10 mouse cellular contexts compared by ENCODE assay signal in the genomic region with DNA sequence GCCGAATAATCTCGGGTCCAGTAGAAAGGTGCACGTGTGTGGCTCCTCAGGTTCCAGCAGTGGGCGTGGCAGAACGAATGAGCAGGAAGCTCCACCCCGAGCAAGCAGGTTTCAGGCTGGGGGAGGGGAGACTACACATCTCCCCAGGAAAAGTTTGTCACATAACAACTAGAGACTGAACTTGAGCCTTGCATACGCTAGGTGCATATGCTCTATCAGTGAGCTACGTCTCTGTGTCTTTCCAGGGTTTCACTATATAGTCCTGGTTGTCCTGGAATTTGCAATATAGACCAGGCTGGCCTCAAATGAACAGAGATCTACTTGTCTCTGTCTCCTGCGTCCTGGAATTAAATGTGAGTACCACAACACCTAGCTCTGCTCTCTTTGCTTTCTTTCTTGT. TPM values are rescaled to one million over a fixed set of nuclear protein-coding genes. Genes with fewer than 3 reads are reported as not detected.
DNase-seq lines count a peak whose midpoint lies in the region; ATAC-seq and TF ChIP-seq lines count a peak whose summit lies in the region.
"Not testable (repeated sequence)": the region's sequence is repeated elsewhere in the genome, so short reads cannot be mapped to it uniquely, and the experiment has no call there.
"Had no signal": no experiment of that assay in that cellular context is flagged by ENCODE, and none has a peak within 500 bp of the region (broad histone marks: within the 10 kb centered on the region; RNA-seq: fewer than 3 reads in every experiment).

No protein-coding gene starts in this region.

- in situ Hi-C loops in ES-E14 (cut with MboI; ENCODE audit: low sequenced_read_pairs in 2 of 2, unreplicated experiment in 2 of 2): not testable (repeated sequence)

- peak overlapping the region; percentile 54; the same call in 1 of the 2 replicates for H3K9ac ChIP-seq in ES-E14 (ENCODE audit: insufficient read depth, low read depth, low read length, poor library complexity, severe bottlenecking)
- H3K9ac ChIP-seq in embryonic facial prominence, embryonic 11.5 days (replicated peaks; ENCODE audit: low read length); hindbrain, embryonic 11.5 days (ENCODE audit: low read depth, low read length); kidney, embryonic 15.5 days; stomach, postnatal 0 days (ENCODE audit: low read length): not testable (repeated sequence)
- peak overlapping the region; percentile 55 for H3K9ac ChIP-seq in liver, embryonic 11.5 days (ENCODE audit: low read depth, low read length)

- H3K4me2 ChIP-seq in embryonic facial prominence, embryonic 11.5 days (ENCODE audit: low read depth, low read length); hindbrain, embryonic 11.5 days (replicated peaks; ENCODE audit: low read depth, low read length): not testable (repeated sequence)
- peak overlapping the region; percentile 50 for H3K4me2 ChIP-seq in kidney, embryonic 15.5 days
- H3K4me2 ChIP-seq in liver, embryonic 11.5 days: peak overlapping the region; percentile 65
- peak overlapping the region; percentile 6; the same call in 1 of the 2 replicates for H3K4me2 ChIP-seq in stomach, postnatal 0 days (replicated peaks; ENCODE audit: low read depth)

- not testable (repeated sequence) for DNase-seq in ES-E14 (ENCODE audit: low read depth, low spot score); liver, embryonic 11.5 days (ENCODE audit: low spot score)
- peak; percentile 44 for DNase-seq in embryonic facial prominence, embryonic 11.5 days (ENCODE audit: low spot score)
- peak; percentile 60 for DNase-seq in heart, adult 11 months
- DNase-seq in hindbrain, embryonic 11.5 days (ENCODE audit: low spot score): peak; percentile 34
- DNase-seq in stomach, postnatal 0 days (ENCODE audit: low spot score): peak; percentile 49

- ATAC-seq in embryonic facial prominence, embryonic 11.5 days (replicated peaks; ENCODE audit: insufficient number of reproducible peaks, low FRiP score, low TSS enrichment, low read depth): peak; percentile 41; the same call in 1 of the 2 replicates
- not testable (repeated sequence) for ATAC-seq in hindbrain, embryonic 11.5 days (ENCODE audit: low FRiP score); kidney, embryonic 15.5 days (replicated peaks; ENCODE audit: low FRiP score); stomach, postnatal 0 days (ENCODE audit: low FRiP score, low TSS enrichment)
- peak; percentile 47 for ATAC-seq in liver, embryonic 11.5 days (replicated peaks; ENCODE audit: low FRiP score)
- peak; percentile 26; the same call in 1 of the 2 replicates for ATAC-seq in megakaryocyte progenitor cell, adult 5-6 weeks (replicated peaks; ENCODE audit: poor library complexity)

- not testable (repeated sequence) for TF ChIP-seq CTCF in stomach, postnatal 0 days (IDR thresholded peaks at IDR 0.05; ENCODE audit: low read depth)

- TF ChIP-seq EP300 in stomach, postnatal 0 days (optimal IDR thresholded peaks at IDR 0.05): not testable (repeated sequence)

- H3K27ac ChIP-seq in ES-E14 (ENCODE audit: insufficient read depth, low read depth, low read length, poor library complexity, severe bottlenecking): peak overlapping the region; percentile 83; the same call in 1 of the 2 replicates
- H3K27ac ChIP-seq in embryonic facial prominence, embryonic 11.5 days (replicated peaks; ENCODE audit: low read depth, low read length); hindbrain, embryonic 11.5 days (ENCODE audit: low read depth, low read length): not testable (repeated sequence)
- peak overlapping the region; percentile 41 for H3K27ac ChIP-seq in kidney, embryonic 15.5 days
- H3K27ac ChIP-seq in liver, embryonic 11.5 days (ENCODE audit: low read depth, low read length): peak overlapping the region; percentile 77
- H3K27ac ChIP-seq in stomach, postnatal 0 days (replicated peaks): 0 out of 2 replicates have a peak overlapping the region, but pooled peaks have one; percentile 58

- not testable (repeated sequence) for H3K36me3 ChIP-seq in ES-E14 (ENCODE audit: control insufficient read depth, insufficient read depth, low read length, poor library complexity, severe bottlenecking); embryonic facial prominence, embryonic 11.5 days (replicated peaks; ENCODE audit: control insufficient read depth, insufficient read depth, low read depth, low read length); hindbrain, embryonic 11.5 days (ENCODE audit: control insufficient read depth, insufficient read depth, low read length); kidney, embryonic 15.5 days; liver, embryonic 11.5 days (ENCODE audit: control insufficient read depth, insufficient read depth, low read length); stomach, postnatal 0 days (ENCODE audit: control insufficient read depth, insufficient read depth, low read length)

- not testable (repeated sequence) for H3K4me1 ChIP-seq in ES-E14 (ENCODE audit: control insufficient read depth in 2 of 2, insufficient read depth in 2 of 2, low read length in 2 of 2, poor library complexity in 1 of 2); embryonic facial prominence, embryonic 11.5 days (ENCODE audit: control insufficient read depth, insufficient read depth, low read length); hindbrain, embryonic 11.5 days (replicated peaks; ENCODE audit: control insufficient read depth, insufficient read depth, low read length); stomach, postnatal 0 days (replicated peaks; ENCODE audit: control insufficient read depth, insufficient read depth)
- H3K4me1 ChIP-seq in kidney, embryonic 15.5 days: peaks cover 22% of the 10 kb centered on the region
- H3K4me1 ChIP-seq in liver, embryonic 11.5 days (replicated peaks; ENCODE audit: control insufficient read depth, insufficient read depth, low read length): peaks cover 13% of the 10 kb centered on the region

- not testable (repeated sequence) for H3K9me3 ChIP-seq in ES-E14 (ENCODE audit: control insufficient read depth, insufficient read depth, low read depth, low read length); embryonic facial prominence, embryonic 11.5 days (replicated peaks; ENCODE audit: control insufficient read depth, low read length); hindbrain, embryonic 11.5 days (ENCODE audit: control insufficient read depth, low read length); kidney, embryonic 15.5 days (replicated peaks); liver, embryonic 11.5 days (ENCODE audit: control insufficient read depth, low read length); stomach, postnatal 0 days (ENCODE audit: control insufficient read depth, low read length)

- not testable (repeated sequence) for H3K27me3 ChIP-seq in embryonic facial prominence, embryonic 11.5 days (ENCODE audit: control insufficient read depth, insufficient read depth, low read length); hindbrain, embryonic 11.5 days (ENCODE audit: control insufficient read depth, insufficient read depth, low read length); kidney, embryonic 15.5 days; liver, embryonic 11.5 days (replicated peaks; ENCODE audit: control insufficient read depth, insufficient read depth, low read length); stomach, postnatal 0 days (ENCODE audit: control insufficient read depth, insufficient read depth, low read length)

- WGBS in embryonic facial prominence, embryonic 11.5 days: 8% methylated on average over 5 of the region's 9 CpGs
- WGBS in hindbrain, embryonic 11.5 days: 20% methylated on average over 4 of the region's 9 CpGs
- WGBS in kidney, embryonic 15.5 days: 13% methylated on average over 5 of the region's 9 CpGs
- 13% methylated on average over 4 of the region's 9 CpGs for WGBS in liver, embryonic 11.5 days
- 21% methylated on average over 4 of the region's 9 CpGs for WGBS in stomach, postnatal 0 days

- peak overlapping the region; percentile 62 to 64 for H3K4me3 ChIP-seq in ES-E14 (ENCODE audit: insufficient read depth in 1 of 2, low read depth in 1 of 2, low read length in 2 of 2, poor library complexity in 1 of 2, severe bottlenecking in 1 of 2)
- H3K4me3 ChIP-seq in embryonic facial prominence, embryonic 11.5 days (ENCODE audit: low read depth, low read length); hindbrain, embryonic 11.5 days (ENCODE audit: low read depth, low read length); stomach, postnatal 0 days (ENCODE audit: low read depth, low read length): not testable (repeated sequence)
- peak overlapping the region; percentile 21; the same call in 1 of the 2 replicates for H3K4me3 ChIP-seq in kidney, embryonic 15.5 days (replicated peaks)
- H3K4me3 ChIP-seq in liver, embryonic 11.5 days (ENCODE audit: low read depth, low read length): peak overlapping the region; percentile 28

RNA-seq across cellular contexts. Expression of a gene that starts 6.1 kb away (rescaled TPM):
- total RNA-seq in ES-E14 (2012; rRNA removed): 6.3 and 10.1 TPM in 2 replicates
- 4.7 and 4.8 TPM in 2 replicates for polyA plus RNA-seq in embryonic facial prominence, embryonic 11.5 days (2014; fragmentation: Nextera tagmentation; extraction: Ambion mirVana)
- polyA plus RNA-seq in hindbrain, embryonic 11.5 days (2014; fragmentation: Nextera tagmentation; extraction: Ambion mirVana): 4.8 and 6.7 TPM in 2 replicates
- polyA plus RNA-seq in kidney, embryonic 15.5 days (2015; fragmentation: Nextera tagmentation; extraction: Ambion mirVana): 15.3 and 18.2 TPM in 2 replicates
- polyA plus RNA-seq in liver, embryonic 11.5 days (2014; fragmentation: Nextera tagmentation; extraction: Ambion mirVana): 9.5 and 10.4 TPM in 2 replicates
- 1.6 and 2.2 TPM in 2 replicates for total RNA-seq in megakaryocyte progenitor cell, adult 5-6 weeks (2015)
- 6.0 and 9.0 TPM in 2 replicates for total RNA-seq in megakaryocyte progenitor cell, adult 5-6 weeks (2017)
- 18.8 and 18.9 TPM in 2 replicates for polyA plus RNA-seq in stomach, postnatal 0 days (2015; fragmentation: Nextera tagmentation; extraction: Ambion mirVana)

RNA-seq across cellular contexts. Expression of a gene that starts 11.7 kb away (rescaled TPM):
- 306 and 404 TPM in 2 replicates for total RNA-seq in ES-E14 (2012; rRNA removed)
- polyA plus RNA-seq in embryonic facial prominence, embryonic 11.5 days (2014; fragmentation: Nextera tagmentation; extraction: Ambion mirVana): 721 and 787 TPM in 2 replicates
- 618 and 653 TPM in 2 replicates for polyA plus RNA-seq in hindbrain, embryonic 11.5 days (2014; fragmentation: Nextera tagmentation; extraction: Ambion mirVana)
- polyA plus RNA-seq in kidney, embryonic 15.5 days (2015; fragmentation: Nextera tagmentation; extraction: Ambion mirVana): 717 and 755 TPM in 2 replicates
- polyA plus RNA-seq in liver, embryonic 11.5 days (2014; fragmentation: Nextera tagmentation; extraction: Ambion mirVana): 1,267 and 1,294 TPM in 2 replicates
- 279 and 298 TPM in 2 replicates for total RNA-seq in megakaryocyte progenitor cell, adult 5-6 weeks (2015)
- total RNA-seq in megakaryocyte progenitor cell, adult 5-6 weeks (2017): 240 and 287 TPM in 2 replicates
- polyA plus RNA-seq in stomach, postnatal 0 days (2015; fragmentation: Nextera tagmentation; extraction: Ambion mirVana): 463 and 465 TPM in 2 replicates

RNA-seq across cellular contexts. Expression of a gene that starts 22.9 kb away (rescaled TPM):
- 0.37 TPM in 1 of 2 replicates, not detected in the other for total RNA-seq in ES-E14 (2012; rRNA removed)
- polyA plus RNA-seq in embryonic facial prominence, embryonic 11.5 days (2014; fragmentation: Nextera tagmentation; extraction: Ambion mirVana): 0.29 and 0.97 TPM in 2 replicates
- polyA plus RNA-seq in hindbrain, embryonic 11.5 days (2014; fragmentation: Nextera tagmentation; extraction: Ambion mirVana): 4.1 and 4.7 TPM in 2 replicates
- polyA plus RNA-seq in kidney, embryonic 15.5 days (2015; fragmentation: Nextera tagmentation; extraction: Ambion mirVana): 0.37 and 0.90 TPM in 2 replicates
- 0.11 TPM in 1 of 2 replicates, not detected in the other for polyA plus RNA-seq in liver, embryonic 11.5 days (2014; fragmentation: Nextera tagmentation; extraction: Ambion mirVana)
- not detected in 2 replicates for total RNA-seq in megakaryocyte progenitor cell, adult 5-6 weeks (2015)
- total RNA-seq in megakaryocyte progenitor cell, adult 5-6 weeks (2017): 0.17 TPM in 1 of 2 replicates, not detected in the other
- 0.19 and 0.28 TPM in 2 replicates for polyA plus RNA-seq in stomach, postnatal 0 days (2015; fragmentation: Nextera tagmentation; extraction: Ambion mirVana)
- total RNA-seq: common myeloid progenitor, adult 5-6 weeks had no signal
- polyA plus RNA-seq: Patski had no signal

RNA-seq across cellular contexts. Expression of a gene that starts 26.9 kb away (rescaled TPM):
- total RNA-seq in ES-E14 (2012; rRNA removed): 149 and 150 TPM in 2 replicates
- polyA plus RNA-seq in embryonic facial prominence, embryonic 11.5 days (2014; fragmentation: Nextera tagmentation; extraction: Ambion mirVana): 128 and 133 TPM in 2 replicates
- 127 and 134 TPM in 2 replicates for polyA plus RNA-seq in hindbrain, embryonic 11.5 days (2014; fragmentation: Nextera tagmentation; extraction: Ambion mirVana)
- 149 and 175 TPM in 2 replicates for polyA plus RNA-seq in kidney, embryonic 15.5 days (2015; fragmentation: Nextera tagmentation; extraction: Ambion mirVana)
- polyA plus RNA-seq in liver, embryonic 11.5 days (2014; fragmentation: Nextera tagmentation; extraction: Ambion mirVana): 115 and 118 TPM in 2 replicates
- total RNA-seq in megakaryocyte progenitor cell, adult 5-6 weeks (2015): 42.0 and 46.7 TPM in 2 replicates
- total RNA-seq in megakaryocyte progenitor cell, adult 5-6 weeks (2017): 86.1 and 87.7 TPM in 2 replicates
- 60.3 and 61.8 TPM in 2 replicates for polyA plus RNA-seq in stomach, postnatal 0 days (2015; fragmentation: Nextera tagmentation; extraction: Ambion mirVana)

RNA-seq across cellular contexts. Expression of a gene that starts 26.9 kb away (rescaled TPM):
- total RNA-seq in ES-E14 (2012; rRNA removed): 128 and 137 TPM in 2 replicates
- polyA plus RNA-seq in embryonic facial prominence, embryonic 11.5 days (2014; fragmentation: Nextera tagmentation; extraction: Ambion mirVana): 210 and 212 TPM in 2 replicates
- 185 and 193 TPM in 2 replicates for polyA plus RNA-seq in hindbrain, embryonic 11.5 days (2014; fragmentation: Nextera tagmentation; extraction: Ambion mirVana)
- 178 and 185 TPM in 2 replicates for polyA plus RNA-seq in kidney, embryonic 15.5 days (2015; fragmentation: Nextera tagmentation; extraction: Ambion mirVana)
- 223 and 224 TPM in 2 replicates for polyA plus RNA-seq in liver, embryonic 11.5 days (2014; fragmentation: Nextera tagmentation; extraction: Ambion mirVana)
- total RNA-seq in megakaryocyte progenitor cell, adult 5-6 weeks (2015): 130 and 145 TPM in 2 replicates
- total RNA-seq in megakaryocyte progenitor cell, adult 5-6 weeks (2017): 149 and 159 TPM in 2 replicates
- 43.3 and 52.8 TPM in 2 replicates for polyA plus RNA-seq in stomach, postnatal 0 days (2015; fragmentation: Nextera tagmentation; extraction: Ambion mirVana)
